ENCODE assay signal across 8 mouse cellular contexts in genomic region chr14:100009790-100010382, GRCm38 (mm10).
DNase-seq lines count a peak whose midpoint lies in the region; ATAC-seq lines count a peak whose summit lies in the region.

No protein-coding gene starts in this region.

- DNase-seq in ovary, postnatal 14 days (ENCODE audit: low spot score) = peak; percentile 17
- no peak for DNase-seq in ovary, postnatal 10 days (ENCODE audit: low spot score)
- DNase-seq in adrenal gland, adult 8-10 months = peak; percentile 9
- peak; percentile 80 for DNase-seq in embryo, embryonic 11 days
- peak; percentile 68 for DNase-seq in hindbrain, embryonic 14.5 days (ENCODE audit: low spot score)
- peak; percentile 17 for DNase-seq in left cerebral cortex, adult 11 months (ENCODE audit: low spot score)
- no peak for DNase-seq in T-cell, adult 2 months (ENCODE audit: low spot score)

- ATAC-seq in hindbrain, embryonic 14.5 days (ENCODE audit: low FRiP score) = no peak
- ATAC-seq in midbrain, embryonic 13.5 days = 0 out of 2 replicates have a peak, but pooled peaks have one; percentile 34

- H3K4me1 ChIP-seq in hindbrain, embryonic 14.5 days (replicated peaks; ENCODE audit: control insufficient read depth, insufficient read depth, low read length) = no peaks in the 10 kb centered on the region
- H3K4me1 ChIP-seq in midbrain, embryonic 13.5 days (replicated peaks) = no peaks in the 10 kb centered on the region

- no peaks in the 10 kb centered on the region for H3K36me3 ChIP-seq in hindbrain, embryonic 14.5 days (replicated peaks; ENCODE audit: control insufficient read depth, insufficient read depth)
- H3K36me3 ChIP-seq in midbrain, embryonic 13.5 days = no peaks in the 10 kb centered on the region

- H3K9ac ChIP-seq in hindbrain, embryonic 14.5 days = no peak overlapping the region
- H3K9ac ChIP-seq in midbrain, embryonic 13.5 days (replicated peaks) = no peak overlapping the region

- H3K27ac ChIP-seq in hindbrain, embryonic 14.5 days = no peak overlapping the region
- H3K27ac ChIP-seq in midbrain, embryonic 13.5 days = no peak overlapping the region

- no peak overlapping the region for H3K4me3 ChIP-seq in hindbrain, embryonic 14.5 days (replicated peaks; ENCODE audit: low read length)
- no peak overlapping the region for H3K4me3 ChIP-seq in midbrain, embryonic 13.5 days (replicated peaks)

- no peaks in the 10 kb centered on the region for H3K27me3 ChIP-seq in hindbrain, embryonic 14.5 days (ENCODE audit: control insufficient read depth, insufficient read depth, low read length)
- no peaks in the 10 kb centered on the region for H3K27me3 ChIP-seq in midbrain, embryonic 13.5 days

- no peaks in the 10 kb centered on the region for H3K9me3 ChIP-seq in hindbrain, embryonic 14.5 days (ENCODE audit: control insufficient read depth, low read length)
- no peaks in the 10 kb centered on the region for H3K9me3 ChIP-seq in midbrain, embryonic 13.5 days

- 39% methylated on average over 4 of the region's 4 CpGs for WGBS in hindbrain, embryonic 14.5 days
- 40% methylated on average over 4 of the region's 4 CpGs for WGBS in midbrain, embryonic 13.5 days

- no peak overlapping the region for H3K4me2 ChIP-seq in hindbrain, embryonic 14.5 days (replicated peaks)
- H3K4me2 ChIP-seq in midbrain, embryonic 13.5 days (replicated peaks) = no peak overlapping the region

Comparison
In these comparisons a context has a peak if more than half of its experiments do, and no peak if none do; other contexts are left out.
1. DNase-seq: peak in ovary, postnatal 14 days (single experiment), adrenal gland, adult 8-10 months (single experiment), embryo, embryonic 11 days (single experiment), hindbrain, embryonic 14.5 days (single experiment) and left cerebral cortex, adult 11 months (single experiment); none in ovary, postnatal 10 days (single experiment) and T-cell, adult 2 months (single experiment).